Mouse (Mus musculus) induced T-regulatory cell, adult 2 months (primary cell): Measurements from ENCODE around the gene Rerg.

Experiments
- DNase-seq: peaks from one replicate; pipeline ENCODE4 v3.0.0-alpha.2; 2012; ENCODE audit warnings: low read depth

The Rerg gene

DNA sequence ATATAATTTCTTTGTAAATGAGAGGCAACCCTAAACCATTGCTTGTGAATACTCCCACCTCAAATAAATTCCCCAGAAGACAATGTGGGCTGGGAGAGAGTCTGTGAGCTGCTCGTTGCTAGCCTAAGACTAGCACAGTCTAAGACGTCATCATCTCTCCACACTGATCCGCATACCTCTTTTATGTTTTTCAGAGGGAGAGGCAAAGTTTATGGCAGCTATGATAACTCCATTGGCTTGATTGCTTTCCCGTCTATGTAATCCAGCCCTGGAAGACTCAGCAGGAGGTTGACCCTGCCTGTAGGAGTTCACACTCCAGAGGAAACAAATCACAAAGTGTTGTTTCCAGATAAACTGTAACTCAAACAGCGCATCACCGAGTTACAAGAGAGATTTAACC lies 38.9 kb downstream of the Rerg start:
- DNase-seq, result no peak

DNA sequence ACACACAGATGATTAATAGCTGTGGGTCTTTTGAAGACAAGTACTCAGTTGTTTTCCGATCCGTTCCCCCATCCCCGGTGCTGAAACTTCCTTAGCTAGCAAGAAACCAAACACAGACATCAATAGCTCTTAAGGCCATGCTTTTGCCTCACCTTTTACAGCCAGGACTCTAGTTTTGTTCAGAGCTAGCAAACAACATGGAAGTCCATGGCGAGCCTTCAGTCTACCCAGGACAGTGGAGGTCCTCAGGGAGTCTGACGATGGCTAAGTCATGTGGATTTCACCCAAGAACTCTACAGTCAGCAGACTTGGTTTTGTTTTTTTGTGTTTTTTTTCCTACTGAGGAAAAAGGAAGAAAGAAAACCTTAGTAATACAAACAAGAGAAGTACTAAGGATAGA lies 43.4 kb downstream of the Rerg start:
- no peak for DNase-seq

DNA sequence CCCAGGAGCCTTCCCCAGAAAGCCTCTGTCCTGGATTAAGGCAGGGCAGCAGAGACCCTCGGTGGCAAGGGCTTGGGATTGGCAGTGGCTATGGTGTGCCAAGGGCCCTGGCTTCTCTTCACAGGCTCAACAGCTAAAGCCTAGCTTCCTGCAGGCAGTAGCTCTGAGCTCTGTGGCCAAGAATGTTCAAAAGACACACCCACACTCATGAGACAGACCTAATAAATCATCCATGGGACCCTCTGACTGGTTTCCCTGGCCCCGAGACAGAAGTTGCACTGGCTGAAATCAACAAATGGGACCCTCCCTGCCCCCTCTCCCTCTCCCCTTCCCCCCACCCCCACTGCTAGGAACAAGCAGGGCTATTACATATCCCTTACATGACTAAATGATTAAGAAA lies 44.1 kb downstream of the Rerg start:
- no peak for DNase-seq

GRCm38 (mm10) chr6:137125433-137125832 lies 44.9 kb downstream of the Rerg start:
- DNase-seq, result no peak

DNA sequence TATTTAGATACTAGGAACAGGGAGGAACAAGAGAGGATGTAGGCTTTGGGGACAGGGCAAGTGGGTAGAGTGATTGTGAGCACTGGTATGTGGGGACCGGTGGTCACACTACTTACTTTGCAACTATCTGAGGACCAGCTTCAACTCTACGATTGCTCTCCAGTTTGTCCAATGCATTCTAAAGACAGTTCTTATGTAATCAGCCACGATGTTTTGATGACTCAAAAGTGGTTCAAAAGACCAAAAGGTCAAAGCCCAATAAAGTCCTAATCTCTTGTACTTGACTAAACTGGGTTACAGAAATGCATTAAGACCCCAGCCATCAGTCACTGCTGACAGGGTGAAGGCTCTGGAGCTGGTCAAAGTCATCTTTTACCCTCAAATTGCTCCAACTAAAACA lies 45.3 kb downstream of the Rerg start:
- DNase-seq, result no peak

DNA sequence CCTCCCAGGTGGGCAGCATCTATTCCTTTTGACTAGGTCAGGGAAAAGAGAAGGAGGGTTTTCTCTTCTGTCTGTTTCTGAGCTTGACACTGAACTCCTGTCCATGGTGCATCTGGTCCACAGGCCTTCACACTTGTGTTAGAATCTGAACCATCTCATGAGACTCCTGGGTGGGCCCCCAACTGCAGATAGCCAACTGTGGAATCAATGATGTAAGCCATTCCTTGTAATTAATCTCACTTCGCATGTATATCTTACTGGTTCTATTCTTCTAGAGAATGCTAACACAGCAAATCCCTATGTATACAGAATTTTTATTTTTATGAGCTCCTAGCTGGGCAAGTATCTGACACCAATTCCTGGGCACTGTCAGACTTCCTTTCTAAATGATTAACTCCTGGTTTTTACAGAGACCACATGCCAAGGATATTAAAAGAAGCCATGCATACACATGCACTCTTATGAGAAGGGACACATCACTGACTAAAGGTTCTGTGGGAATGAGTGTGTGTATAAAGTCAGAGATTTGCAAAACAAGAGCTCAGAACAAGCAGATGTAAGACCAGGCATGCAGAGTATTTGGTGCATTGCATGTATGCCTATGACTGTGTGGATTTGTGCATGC lies 53.3 kb downstream of the Rerg start:
- DNase-seq, result no peak

DNA sequence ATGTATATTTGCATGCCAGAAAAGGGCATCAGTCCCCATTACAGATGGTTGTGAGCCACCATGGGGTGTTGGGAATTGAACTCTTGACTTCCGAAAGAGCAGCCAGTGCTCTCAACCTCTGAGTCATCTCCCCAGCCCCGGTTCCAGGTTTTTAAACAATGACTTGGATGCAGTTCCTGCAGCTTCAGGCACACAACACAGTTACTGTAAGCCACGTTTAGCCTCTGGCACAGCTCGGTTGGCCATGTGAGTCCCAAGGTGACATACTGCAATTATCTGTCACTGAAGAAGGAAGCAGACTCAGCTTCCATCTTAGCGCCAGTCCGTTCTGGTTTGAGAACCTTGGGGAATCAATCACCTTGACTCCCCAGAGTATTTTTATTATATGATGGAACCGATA lies 55.4 kb downstream of the Rerg start:
- DNase-seq, result no peak

DNA sequence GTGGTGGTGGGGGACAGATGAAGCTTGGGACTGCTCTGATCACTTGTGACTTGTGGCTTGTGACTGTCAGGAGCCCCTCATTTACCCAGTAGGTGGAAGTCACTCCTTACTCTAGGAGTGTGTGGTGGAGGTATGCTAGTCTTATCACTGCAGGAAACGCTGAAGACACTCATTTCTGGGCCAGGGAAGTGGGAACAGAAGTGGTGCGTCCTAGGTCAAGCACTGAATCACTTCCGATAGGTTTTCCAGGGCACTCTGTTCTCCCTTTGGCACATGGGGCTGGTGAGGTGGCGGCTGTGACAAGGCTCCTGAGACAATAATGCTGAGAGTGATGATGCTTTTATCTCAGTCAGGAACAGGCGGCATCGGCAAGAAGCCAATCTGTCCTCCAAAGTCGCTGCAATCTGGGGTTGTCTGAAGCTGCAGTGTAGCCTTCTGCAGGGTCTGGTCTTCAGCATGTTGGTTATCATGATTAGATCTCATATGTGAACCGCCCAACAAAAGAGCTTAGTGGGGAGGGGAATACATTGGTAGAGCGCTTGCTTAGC lies 59.0 kb downstream of the Rerg start:
- no peak for DNase-seq

- no peak for DNase-seq
These were observed 59.5 kb downstream of the Rerg start for GRCm38 (mm10) chr6:137110778-137111174.

- DNase-seq, result no peak
These were observed 60.2 kb downstream of the Rerg start for GRCm38 (mm10) chr6:137109811-137110777.

GRCm38 (mm10) chr6:137105285-137105684 lies 65.0 kb downstream of the Rerg start:
- DNase-seq, result no peak

DNA sequence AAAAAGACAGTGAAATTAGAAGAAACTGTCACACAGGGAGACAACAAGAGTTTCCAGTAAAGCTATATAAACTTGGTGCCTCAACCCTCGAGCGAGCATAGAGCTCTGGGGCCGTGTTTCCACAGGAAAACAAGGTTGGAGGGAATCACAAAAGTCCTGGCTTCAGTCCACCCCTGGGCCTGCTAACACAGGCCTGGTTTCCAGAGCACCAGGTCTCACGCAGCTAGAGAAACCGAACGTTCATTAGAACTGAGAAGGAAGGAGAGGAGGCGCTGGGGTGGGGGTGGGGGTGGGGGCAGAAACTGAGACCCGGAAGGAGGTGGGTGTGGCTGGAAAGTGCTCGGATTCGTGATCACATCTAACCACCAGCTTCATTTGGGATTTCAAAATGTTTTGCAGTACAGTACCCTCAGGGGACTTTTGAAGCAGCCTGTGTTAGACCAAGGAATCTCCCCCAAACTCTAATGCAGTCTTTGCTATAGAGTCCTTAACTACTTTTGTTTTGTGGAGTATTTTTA lies 67.6 kb downstream of the Rerg start:
- DNase-seq, result peak; percentile 1

GRCm38 (mm10) chr6:137101886-137102661 lies 68.2 kb downstream of the Rerg start:
- DNase-seq, result no peak

DNA sequence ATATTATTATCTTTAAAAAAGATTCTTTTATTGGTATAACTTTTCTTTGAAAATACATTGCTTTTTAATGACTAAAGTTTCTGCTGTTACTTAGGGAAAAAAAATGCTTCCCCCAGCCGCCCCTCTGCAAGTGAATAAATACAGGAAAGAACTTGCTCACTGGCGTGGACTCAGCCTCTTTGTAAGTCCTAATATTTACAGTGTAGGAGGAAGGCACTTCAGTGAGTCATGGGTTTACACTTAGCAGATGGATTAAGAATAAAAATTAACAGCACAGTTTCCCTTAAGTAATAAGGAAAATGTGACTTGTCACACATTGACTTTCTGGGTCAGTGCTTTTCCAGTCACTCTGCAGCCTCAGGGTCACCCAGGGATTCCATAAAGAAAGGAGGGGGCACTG lies 70.0 kb downstream of the Rerg start:
- no peak for DNase-seq

GRCm38 (mm10) chr6:137098232-137099191 lies 71.8 kb downstream of the Rerg start:
- peak; percentile 13 for DNase-seq

- no peak for DNase-seq
These were observed 75.8 kb downstream of the Rerg start for GRCm38 (mm10) chr6:137094475-137094874.

DNA sequence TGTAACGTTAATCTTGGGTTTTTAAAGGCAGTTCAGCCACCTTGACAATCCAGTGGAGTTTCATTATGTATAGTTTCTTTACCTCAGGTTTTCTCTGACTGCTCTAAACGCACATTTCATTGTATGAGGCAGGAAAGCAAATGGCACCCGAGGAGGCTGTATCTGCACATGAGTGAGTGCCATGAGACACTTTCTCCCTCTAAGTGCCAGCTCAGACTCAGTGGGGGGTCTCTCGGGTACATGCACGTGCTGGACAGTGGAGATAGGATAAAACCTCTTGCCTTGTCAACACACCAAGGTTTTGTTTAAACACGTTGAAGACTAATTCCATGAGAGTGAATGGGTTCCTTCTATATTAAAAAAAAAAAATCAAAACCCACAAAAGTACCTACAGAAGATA lies 81.8 kb downstream of the Rerg start:
- no peak for DNase-seq

DNA sequence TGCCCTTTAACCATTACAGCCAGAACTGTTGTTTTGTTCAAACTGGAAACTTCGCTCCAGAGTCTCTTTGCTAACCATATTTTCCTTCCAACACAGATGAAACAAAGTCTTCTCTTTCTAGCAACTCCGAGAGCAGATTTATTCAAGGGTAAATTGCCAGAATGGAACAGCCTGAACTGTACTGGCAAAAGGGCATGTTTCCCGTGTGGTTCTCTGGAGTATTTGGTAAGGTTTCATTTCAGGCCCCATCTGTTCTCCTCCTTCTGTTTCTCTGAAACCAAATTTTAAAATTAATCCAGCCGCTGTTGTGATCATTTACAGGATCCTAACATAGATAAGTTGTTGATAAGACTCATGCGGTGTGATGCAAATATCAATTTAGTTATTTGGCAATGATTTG lies 82.3 kb downstream of the Rerg start:
- DNase-seq, result no peak

DNA sequence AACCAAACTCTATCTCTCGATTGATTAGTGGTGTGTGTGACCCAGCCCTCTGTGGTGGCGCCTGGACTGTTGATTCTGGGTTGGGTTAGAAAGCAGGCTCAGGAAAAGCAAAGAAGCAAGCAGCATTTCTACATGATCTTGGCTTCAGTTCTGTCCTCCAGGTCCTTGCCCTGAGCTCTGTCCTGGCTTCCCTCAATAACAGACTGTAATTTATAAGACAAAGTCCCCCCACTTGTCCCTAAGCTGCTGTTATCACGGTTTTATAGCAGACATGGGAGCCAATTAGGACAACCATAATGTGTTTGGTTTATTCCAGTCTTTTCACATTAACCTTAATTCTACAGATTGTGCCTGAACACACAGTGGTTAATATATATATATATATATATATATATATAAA lies 82.8 kb downstream of the Rerg start:
- DNase-seq, result no peak

DNA sequence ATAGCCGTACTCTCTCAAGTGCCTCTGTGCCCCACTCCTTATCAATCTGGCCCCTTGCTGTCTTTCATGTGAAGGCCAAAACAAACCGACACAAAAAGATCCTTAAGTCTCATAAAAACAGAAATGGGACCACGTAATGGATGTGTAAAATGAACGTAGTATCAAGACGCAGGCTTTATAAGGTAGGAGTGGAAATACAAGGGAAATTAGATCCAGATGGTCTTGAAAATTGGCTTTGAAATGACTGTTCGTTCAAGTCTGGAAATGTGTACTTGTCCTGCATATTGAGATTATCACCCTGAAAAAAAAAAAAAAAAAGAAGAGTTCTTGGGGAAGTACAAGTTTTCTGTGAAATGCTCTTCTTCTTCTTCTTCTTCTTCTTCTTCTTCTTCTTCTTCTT lies 90.6 kb downstream of the Rerg start:
- DNase-seq, result no peak

DNA sequence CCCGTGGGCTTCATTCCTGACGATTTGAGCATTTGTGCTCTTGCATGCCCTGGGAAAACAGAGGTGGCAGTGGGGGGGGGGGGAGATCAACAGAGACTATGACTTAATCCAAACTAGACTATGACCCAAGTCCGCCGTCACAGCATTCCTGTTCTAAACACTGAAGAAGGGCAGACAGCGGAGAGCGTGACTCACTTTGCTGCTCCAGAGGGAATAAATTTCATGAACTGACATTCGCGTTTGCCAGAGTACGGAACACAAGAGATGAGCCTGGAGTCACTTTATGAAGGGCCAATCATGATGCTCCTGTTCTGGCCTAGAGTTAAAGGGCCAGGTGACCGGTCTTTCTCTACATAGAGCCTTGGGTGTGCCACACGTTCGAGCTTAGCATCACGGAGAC lies 93.6 kb downstream of the Rerg start:
- no peak for DNase-seq
